Mouse (Mus musculus) gastrocnemius, adult 2 months (tissue): Measurements from ENCODE around the gene Meltf. TPM values are rescaled to one million over a fixed set of nuclear protein-coding genes. Genes with fewer than 3 reads are reported as not detected.
"Not testable (repeated sequence)": the region's sequence is repeated elsewhere in the genome, so short reads cannot be mapped to it uniquely, and the experiment has no call there.

Experiments used
- DNase-seq: peaks from one replicate; pipeline ENCODE4 v3.0.0; 2022
- H3K27ac ChIP-seq: fragments of 200-600 bp; 2 replicates; pipeline ENCODE4 v1.8.1; 2022; ENCODE audit warnings: mild to moderate bottlenecking
- H3K4me3 ChIP-seq: fragments of 200-600 bp; 2 replicates; pipeline ENCODE4 v1.8.1; 2022; ENCODE audit warnings: mild to moderate bottlenecking, moderate library complexity
- CTCF ChIP-seq: fragments of 200-600 bp; IDR thresholded peaks from 2 replicates; pipeline ENCODE4 v1.8.1; 2022; ENCODE audit warnings: antibody characterized with exemption, mild to moderate bottlenecking, moderate library complexity
- intact Hi-C: fragments of 180-260 bp; cut with DNase I; formaldehyde crosslinking; loops from one replicate; pipeline ENCODE4 v1.15.1; 2025
- total RNA-seq, 2 experiments: library from RNA; stranded (reverse); gene quantifications; 2 replicates each; pipeline ENCODE4 v1.2.3; 2021

Gene Meltf
- total RNA-seq, 2 experiments from 2014 or later: not detected

DNA sequence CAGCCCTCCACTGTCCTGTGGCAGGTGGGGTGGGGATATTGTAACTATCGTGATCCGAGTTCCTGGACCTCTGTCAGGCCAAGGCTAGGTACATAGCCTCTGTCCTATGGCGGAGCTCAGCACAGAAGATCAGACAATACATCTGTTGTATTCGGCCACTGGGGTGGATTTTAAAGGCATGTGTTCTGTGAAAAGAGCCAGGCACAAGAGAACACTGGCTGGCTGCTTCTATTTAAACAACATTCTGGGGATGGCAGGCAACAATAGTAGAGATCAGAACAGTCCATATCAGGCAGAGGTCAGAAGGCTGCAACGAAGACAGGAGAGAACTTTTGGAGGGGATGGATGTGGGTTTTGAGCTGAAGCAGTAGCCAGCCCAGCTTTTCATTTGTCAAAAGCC is 53.6 kb downstream of the Meltf start:
- no peak for DNase-seq
- TF ChIP-seq CTCF: no peak
- Histone ChIP-seq H3K4me3 (no peak overlapping the region; the same call in 1 of the 2 replicates), H3K27ac (peak overlapping the region; percentile 82)
- intact Hi-C loops: no loop called here

DNA sequence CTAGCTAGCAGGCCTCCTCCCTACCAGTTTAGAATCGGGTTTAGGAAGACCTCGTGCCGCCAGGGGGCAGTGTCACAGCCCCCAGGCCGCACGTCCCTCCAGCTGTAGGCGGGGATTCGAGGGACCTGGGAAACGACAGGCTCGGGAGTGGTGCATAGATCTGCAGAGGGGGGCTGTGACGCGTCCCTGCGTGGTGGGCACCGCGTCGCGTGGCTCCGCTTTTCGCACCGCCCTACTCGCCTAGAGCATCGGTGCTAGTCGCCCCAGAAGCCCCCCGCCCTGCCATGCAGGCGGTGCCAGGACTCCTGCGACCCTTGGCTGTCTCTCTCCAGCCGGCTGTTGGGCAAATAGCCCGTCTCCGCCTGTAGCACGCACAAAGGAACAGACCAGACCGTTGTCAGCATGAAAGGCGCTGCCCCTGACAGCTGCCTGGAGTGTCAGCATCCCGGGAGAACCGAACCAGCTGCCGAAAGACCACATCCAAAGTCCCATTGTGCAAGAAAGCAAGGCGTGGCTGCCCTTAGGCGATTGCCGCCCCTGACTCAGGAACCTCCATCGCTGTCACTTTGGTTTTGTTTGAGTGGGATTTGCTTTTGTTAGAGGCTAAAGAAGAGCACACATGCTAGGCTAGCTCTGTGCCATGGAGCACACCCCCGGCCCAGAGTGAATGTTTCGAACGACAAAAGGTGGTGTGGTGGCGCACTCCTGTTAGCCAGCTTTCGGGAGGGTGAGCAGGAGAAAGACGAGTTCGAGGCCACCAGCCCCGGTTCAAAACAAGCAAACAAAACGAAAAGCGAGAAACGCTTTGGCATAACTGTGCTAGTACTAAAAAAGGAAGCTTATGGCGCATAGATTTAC is 54.5 kb downstream of the Meltf start:
- TF ChIP-seq CTCF: peak; percentile 96; the same call in 1 of the 2 replicates
- intact Hi-C loops: no loop called here
- Histone ChIP-seq H3K27ac (peak overlapping the region; percentile 82), H3K4me3 (peak overlapping the region; percentile 76)
- peak; percentile 91 for DNase-seq

DNA sequence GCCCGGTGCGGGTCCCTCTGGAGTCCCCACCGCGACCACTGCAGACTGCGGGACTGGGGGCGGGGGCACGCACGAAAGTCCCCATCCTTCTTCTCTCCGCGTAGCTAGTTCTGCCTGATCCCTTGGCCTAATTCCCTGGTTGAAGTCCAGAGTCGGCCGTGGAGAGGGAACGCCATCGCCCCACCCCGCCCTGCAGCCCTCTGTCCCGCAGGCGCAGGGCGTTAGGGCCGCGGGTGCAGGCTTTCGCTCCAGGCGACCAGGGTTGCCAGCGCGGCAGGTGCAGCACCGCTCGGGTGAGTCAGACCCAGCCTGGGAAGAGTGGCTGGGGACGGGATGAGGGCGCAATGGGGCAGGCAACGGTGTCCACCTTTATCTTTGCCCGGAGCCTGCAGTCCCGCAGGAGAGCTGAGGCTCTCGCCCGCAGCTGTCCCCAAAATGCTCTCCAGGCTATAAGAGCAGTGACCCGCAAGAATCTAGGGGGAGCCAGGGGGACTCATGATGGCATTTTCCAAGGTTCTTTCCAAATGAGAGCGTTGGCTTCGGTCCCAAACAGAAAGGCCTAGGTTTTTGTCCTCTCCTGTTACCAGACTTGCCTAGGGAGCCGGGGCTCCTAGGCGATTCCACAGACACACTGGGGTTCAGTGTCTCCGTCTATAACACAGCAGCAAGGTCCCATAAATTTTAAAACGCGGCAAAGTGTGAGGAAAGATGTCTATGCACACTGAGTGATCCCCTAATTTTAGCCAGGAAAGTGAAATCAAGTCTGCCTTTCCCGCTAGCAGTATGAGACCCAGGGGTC is 55.3 kb downstream of the Meltf start, which contains the start of gene Pigz:
Gene Pigz, plus strand, starts transcription at position 101 of the 799 bp plus-strand sequence.
- Histone ChIP-seq H3K27ac (peak within 1 kb of the TSS; percentile 82), H3K4me3 (peak within 1 kb of the TSS; percentile 76)
- TF ChIP-seq CTCF: no peak
- intact Hi-C loops: no loop called here
- DNase-seq: peak; percentile 84

DNA sequence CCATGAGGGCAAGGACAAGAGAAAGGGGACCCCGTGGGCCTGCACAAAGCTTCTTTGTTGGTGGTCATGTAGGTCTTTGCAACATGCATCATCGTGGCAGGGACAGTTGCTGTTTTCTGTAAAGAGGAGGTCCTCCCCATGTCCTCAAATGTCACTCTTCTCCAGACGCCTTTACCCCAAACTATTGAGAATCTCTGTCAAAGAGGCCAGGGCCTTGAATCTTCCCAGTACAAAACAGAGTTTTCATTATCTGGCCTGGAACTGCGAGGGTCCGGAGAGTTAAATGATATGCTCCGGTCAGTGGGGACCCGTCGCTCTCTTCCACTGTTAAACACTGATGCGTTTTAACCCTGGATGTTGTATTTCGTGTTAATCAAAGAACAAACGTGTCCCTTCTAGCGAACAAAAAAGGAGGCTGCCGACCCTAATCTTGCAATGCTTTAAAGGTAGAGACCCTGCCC is 56.0 kb downstream of the Meltf start:
- intact Hi-C loops: no loop called here
- TF ChIP-seq CTCF: no peak
- Histone ChIP-seq H3K27ac (no peak overlapping the region), H3K4me3 (peak overlapping the region; percentile 76)
- no peak for DNase-seq

DNA sequence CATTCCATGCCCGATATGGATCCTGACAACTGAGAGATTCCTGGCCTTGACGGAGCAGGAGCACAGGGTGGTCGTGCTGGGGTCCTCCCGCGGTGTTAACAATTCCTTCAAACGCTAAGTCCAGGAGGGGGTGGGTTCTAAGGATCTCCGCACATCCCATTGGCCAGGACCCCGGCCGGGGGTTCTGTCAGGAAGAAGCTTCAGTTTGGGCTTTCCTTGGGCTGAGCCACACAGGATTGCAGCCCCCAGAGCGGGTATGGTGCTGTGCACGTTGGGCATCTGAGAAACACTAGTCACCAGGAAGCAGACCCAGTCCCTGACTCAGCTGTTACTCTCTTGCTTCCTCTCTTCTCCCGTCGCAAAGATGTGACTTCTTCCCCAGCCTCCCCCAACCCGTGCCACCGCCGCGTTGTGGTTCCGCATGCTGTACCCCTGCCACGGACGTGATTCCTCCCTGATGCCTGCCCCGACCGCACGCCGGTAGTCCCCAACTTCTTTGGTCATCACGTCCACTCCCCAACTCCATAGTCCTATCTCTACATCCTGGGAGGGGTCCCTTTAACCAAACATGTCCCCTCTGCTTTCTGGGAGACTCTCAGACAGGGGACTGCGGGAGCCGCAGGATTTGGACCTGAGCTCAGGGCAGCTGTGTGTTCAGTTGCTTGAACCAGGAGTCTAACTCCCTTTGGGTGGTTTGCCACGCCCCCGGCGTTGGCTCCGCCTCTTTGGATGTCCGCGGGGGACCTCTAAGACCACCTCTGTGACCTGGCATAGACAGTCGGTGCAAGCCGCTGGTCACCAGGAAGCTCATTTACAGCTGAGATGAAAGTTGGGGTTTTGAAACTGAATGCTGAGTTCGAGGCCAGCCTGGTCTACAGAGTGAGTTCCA is 56.7 kb downstream of the Meltf start:
- Histone ChIP-seq H3K4me3 (peak overlapping the region; percentile 46), H3K27ac (no peak overlapping the region)
- no peak for TF ChIP-seq CTCF
- intact Hi-C loops: no loop called here
- DNase-seq: no peak

DNA sequence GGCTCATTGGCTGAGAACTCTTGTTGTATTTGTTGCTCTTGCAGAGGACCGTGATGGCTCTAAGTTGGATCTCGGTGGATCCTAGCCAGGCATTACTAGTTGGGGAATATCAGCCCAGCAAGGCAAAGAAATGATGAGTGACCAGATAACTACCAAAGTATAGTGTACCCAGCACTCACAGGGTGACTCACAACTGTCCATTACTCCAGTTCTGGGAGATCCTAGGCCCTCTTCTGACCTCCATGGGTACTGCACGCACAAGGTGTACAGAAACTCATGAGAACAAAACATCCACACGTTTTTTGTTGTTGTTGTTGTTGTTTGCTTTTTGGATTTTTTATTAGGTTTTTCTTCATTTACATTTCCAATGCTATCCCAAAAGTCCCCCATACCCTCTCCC is 58.0 kb downstream of the Meltf start:
- TF ChIP-seq CTCF: no peak
- Histone ChIP-seq H3K27ac (no peak overlapping the region), H3K4me3 (no peak overlapping the region)
- DNase-seq: no peak
- intact Hi-C loops: no loop called here

DNA sequence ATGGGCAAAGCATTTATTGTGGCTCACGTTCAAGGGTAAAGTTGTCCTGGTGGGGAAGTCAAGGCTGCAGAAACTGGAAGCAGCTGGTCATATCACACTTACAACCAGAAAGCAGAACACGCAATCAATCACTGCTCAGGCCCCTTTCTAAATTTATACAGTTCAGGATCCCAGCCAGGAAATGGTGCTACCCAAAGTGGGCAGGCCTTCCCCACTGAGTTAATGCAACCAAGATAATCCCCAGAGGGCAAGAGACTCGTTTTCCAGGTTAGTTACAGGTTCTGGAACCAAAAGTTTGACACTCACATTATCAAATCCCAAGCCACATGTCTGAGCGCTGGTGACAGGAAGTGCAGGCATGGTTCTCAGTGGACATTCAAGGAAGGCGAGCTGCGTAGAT is 60.2 kb downstream of the Meltf start:
- Histone ChIP-seq H3K27ac (peak overlapping the region; percentile 41), H3K4me3 (no peak overlapping the region)
- no peak for DNase-seq
- no peak for TF ChIP-seq CTCF
- intact Hi-C loops: no loop called here

DNA sequence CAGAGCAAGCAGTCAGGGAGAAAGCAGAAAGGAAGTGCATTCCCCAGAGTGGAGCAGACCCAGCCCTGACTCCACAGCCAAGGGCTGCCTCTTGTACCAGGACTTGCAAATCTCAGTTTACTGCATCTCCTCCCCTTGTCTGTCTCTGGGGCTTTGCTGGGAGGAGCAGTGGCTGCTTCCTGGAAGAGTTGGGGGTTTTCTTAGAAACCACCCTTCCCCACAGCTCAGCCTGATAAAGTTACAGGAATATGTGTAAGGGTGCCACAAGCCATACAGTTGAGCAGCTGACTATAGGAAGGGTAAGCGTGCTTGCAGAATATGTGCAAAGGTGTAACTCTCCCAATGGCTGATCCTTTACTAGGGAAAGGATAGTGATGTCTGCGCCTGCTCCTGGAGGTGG is 62.0 kb downstream of the Meltf start:
- no peak overlapping the region for H3K4me3 ChIP-seq
- no peak overlapping the region for H3K27ac ChIP-seq
- TF ChIP-seq CTCF: no peak
- DNase-seq: no peak
- intact Hi-C loops: loop anchor here (10.0 kb wide), 1 partner anchor 304 kb away; the partner anchor contains the start of genes Fbxo45 and Wdr53

DNA sequence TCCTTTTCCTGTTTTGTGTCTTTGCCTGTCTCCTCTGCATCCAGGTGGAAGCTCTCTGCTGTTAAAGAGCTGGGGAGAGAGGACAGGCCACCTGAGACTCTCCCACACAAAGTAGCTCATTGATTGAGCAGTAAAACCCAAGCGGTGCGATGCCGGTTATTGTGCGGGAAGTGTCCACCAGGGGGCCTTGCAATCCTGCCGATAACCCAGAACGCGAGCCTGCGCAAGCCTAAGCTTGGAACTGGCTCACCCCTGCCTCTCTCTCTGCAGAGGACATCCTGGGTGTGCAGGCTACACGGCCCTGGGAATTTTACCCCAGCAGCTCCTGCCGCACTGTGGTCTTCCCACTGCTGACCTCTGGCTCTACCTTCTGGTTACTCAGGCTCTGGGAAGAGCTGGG is 65.4 kb downstream of the Meltf start:
- H3K4me3 ChIP-seq: no peak overlapping the region
- intact Hi-C loops: loop anchor here (10.0 kb wide), 1 partner anchor 301 kb away; the partner anchor contains the start of genes Fbxo45 and Wdr53
- peak overlapping the region; percentile 9; the same call in 1 of the 2 replicates for H3K27ac ChIP-seq
- peak; percentile 85 for TF ChIP-seq CTCF
- DNase-seq: peak; percentile 80

DNA sequence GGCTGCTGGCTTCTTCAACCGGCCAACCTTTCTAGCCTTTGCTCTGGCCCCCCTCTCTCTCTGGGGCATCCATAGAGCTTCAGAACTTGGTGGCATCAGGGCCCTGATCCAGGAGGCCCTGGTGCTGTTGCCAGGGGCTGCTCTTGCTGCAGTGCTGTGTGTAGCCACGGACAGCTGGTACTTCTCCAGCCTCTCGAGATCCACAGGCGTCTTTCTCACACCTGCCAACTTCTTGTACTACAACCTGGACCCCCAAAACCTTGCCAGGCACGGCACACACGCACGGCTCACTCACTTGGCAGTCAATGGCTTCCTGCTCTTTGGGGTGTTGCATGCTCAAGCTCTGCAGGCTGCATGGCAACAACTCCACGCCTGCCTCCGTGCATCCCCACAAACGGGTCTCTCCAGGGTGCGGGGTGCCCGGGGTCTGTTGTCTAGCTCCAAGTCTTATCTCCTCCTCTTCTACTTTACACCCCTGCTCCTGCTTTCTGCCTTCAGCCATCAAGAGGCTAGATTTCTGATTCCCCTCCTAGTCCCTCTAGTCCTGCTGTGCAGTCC is 66.2 kb downstream of the Meltf start:
- DNase-seq: no peak
- intact Hi-C loops: loop anchor here (10.0 kb wide), 1 partner anchor 300 kb away; the partner anchor contains the start of genes Fbxo45 and Wdr53

DNA sequence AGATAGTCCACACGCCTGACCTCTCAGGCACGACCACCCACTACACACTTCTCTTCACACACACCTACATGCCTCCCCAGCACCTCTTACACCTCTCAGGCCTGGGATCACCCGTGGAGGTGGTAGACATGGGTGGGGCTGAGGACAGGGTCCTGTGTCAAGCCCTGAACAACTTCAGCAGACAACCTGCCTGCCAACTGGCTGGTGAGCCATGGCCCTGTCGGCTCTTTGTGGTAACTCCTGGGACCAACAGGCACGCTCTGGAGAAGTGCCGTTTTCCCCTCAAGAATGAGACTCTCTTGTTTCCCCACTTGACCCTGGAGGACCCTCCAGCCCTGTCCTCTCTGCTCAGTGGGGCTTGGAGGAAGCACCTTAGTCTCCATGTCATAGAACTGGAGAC is 66.8 kb downstream of the Meltf start:
- H3K4me3 ChIP-seq: no peak overlapping the region
- TF ChIP-seq CTCF: no peak
- intact Hi-C loops: loop anchor here (10.0 kb wide), 1 partner anchor 299 kb away; the partner anchor contains the start of genes Fbxo45 and Wdr53
- DNase-seq: no peak
- no peak overlapping the region for H3K27ac ChIP-seq

More for the DNA sequence above, 66.2 kb downstream of the Meltf start:
- no peak for TF ChIP-seq CTCF
- Histone ChIP-seq H3K4me3 (no peak overlapping the region), H3K27ac (no peak overlapping the region)

DNA sequence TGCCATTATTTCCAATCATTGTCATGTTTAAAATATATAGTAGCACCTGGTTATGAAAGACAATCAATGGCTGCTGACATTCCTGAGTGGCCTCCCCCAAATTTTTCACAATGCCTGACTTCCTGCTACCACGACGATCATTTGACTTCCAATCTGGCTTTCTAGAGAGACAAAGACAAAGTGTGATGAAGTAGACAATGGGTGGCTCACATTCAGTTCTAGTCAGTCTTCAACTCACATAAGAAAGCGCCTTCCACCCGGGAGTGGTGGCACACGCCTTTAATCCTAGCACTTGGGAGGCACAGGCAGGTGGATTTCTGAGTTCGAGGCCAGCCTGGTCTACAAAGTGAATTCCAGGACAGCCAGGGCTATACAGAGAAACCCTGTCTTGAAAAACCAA is 67.4 kb downstream of the Meltf start:
- not testable (repeated sequence) for H3K27ac ChIP-seq, DNase-seq
- intact Hi-C loops: loop anchor here (10.0 kb wide), 1 partner anchor 299 kb away; the partner anchor contains the start of genes Fbxo45 and Wdr53
- peak overlapping the region; percentile 98 for H3K4me3 ChIP-seq
